Mouse (Mus musculus): ENCODE measurements around the gene Spata45. TPM values are rescaled to one million over a fixed set of nuclear protein-coding genes. Genes with fewer than 3 reads are reported as not detected.
"Not testable (repeated sequence)": the region's sequence is repeated elsewhere in the genome, so short reads cannot be mapped to it uniquely, and the experiment has no call there.

The Spata45 gene
- polyA plus RNA-seq, 1 experiment from 2014 or later = not detected

GRCm38 (mm10) chr1:191014271-191014670, 22.2 kb upstream of the Spata45 start:
- Histone ChIP-seq H3K4me3 (replicated peaks; ENCODE audit: low read depth, low read length) (no peak overlapping the region), H3K9me3 (ENCODE audit: control insufficient read depth, low read length) (no peaks in the 10 kb centered on the region), H3K36me3 (ENCODE audit: control insufficient read depth, insufficient read depth, low read length) (peaks cover 38% of the 10 kb centered on the region), H3K27ac (replicated peaks; ENCODE audit: low read depth, low read length) (no peak overlapping the region), H3K27me3 (ENCODE audit: control insufficient read depth, insufficient read depth, low read length) (no peaks in the 10 kb centered on the region), H3K9ac (replicated peaks; ENCODE audit: low read length) (no peak overlapping the region), H3K4me1 (ENCODE audit: control insufficient read depth, insufficient read depth, low read length) (no peaks in the 10 kb centered on the region), H3K4me2 (ENCODE audit: low read length) (no peak overlapping the region)
- DNase-seq (no peak), ATAC-seq (ENCODE audit: low FRiP score, low TSS enrichment) (no peak)
- WGBS = 96% methylated on average over 3 of the region's 3 CpGs

GRCm38 (mm10) chr1:191019803-191020202, 16.6 kb upstream of the Spata45 start:
- Histone ChIP-seq H3K36me3 (ENCODE audit: control insufficient read depth, insufficient read depth, low read length) (peaks cover 10% of the 10 kb centered on the region; the same call in 1 of the 2 replicates), H3K9ac (replicated peaks; ENCODE audit: low read length) (no peak overlapping the region), H3K4me3 (replicated peaks; ENCODE audit: low read depth, low read length) (no peak overlapping the region), H3K4me1 (ENCODE audit: control insufficient read depth, insufficient read depth, low read length) (peaks cover 6% of the 10 kb centered on the region; the same call in 1 of the 2 replicates), H3K27ac (replicated peaks; ENCODE audit: low read depth, low read length) (no peak overlapping the region), H3K4me2 (ENCODE audit: low read length) (no peak overlapping the region), H3K27me3 (ENCODE audit: control insufficient read depth, insufficient read depth, low read length) (no peaks in the 10 kb centered on the region), H3K9me3 (ENCODE audit: control insufficient read depth, low read length) (no peaks in the 10 kb centered on the region)
- DNase-seq (no peak), ATAC-seq (ENCODE audit: low FRiP score, low TSS enrichment) (no peak)
- 94% methylated on average over 5 of the region's 5 CpGs for WGBS

GRCm38 (mm10) chr1:191020217-191020924, 16.1 kb upstream of the Spata45 start:
- H3K27ac ChIP-seq (replicated peaks; ENCODE audit: low read depth, low read length) = no peak overlapping the region
- no peak overlapping the region for H3K4me2 ChIP-seq (ENCODE audit: low read length)
- no peak overlapping the region for H3K4me3 ChIP-seq (replicated peaks; ENCODE audit: low read depth, low read length)
- peaks cover 7% of the 10 kb centered on the region; the same call in 1 of the 2 replicates for H3K36me3 ChIP-seq (ENCODE audit: control insufficient read depth, insufficient read depth, low read length)
- DNase-seq = no peak
- H3K9ac ChIP-seq (replicated peaks; ENCODE audit: low read length) = no peak overlapping the region
- H3K9me3 ChIP-seq (ENCODE audit: control insufficient read depth, low read length) = no peaks in the 10 kb centered on the region
- no peaks in the 10 kb centered on the region for H3K27me3 ChIP-seq (ENCODE audit: control insufficient read depth, insufficient read depth, low read length)
- ATAC-seq (ENCODE audit: low FRiP score, low TSS enrichment) = no peak
- WGBS = 81% methylated on average over 3 of the region's 3 CpGs
- peaks cover 11% of the 10 kb centered on the region for H3K4me1 ChIP-seq (ENCODE audit: control insufficient read depth, insufficient read depth, low read length)

- peaks cover 11% of the 10 kb centered on the region for H3K4me1 ChIP-seq (ENCODE audit: control insufficient read depth, insufficient read depth, low read length)
- ATAC-seq (ENCODE audit: low FRiP score, low TSS enrichment) (no peak), DNase-seq (no peak)
- H3K36me3 ChIP-seq (ENCODE audit: control insufficient read depth, insufficient read depth, low read length) = peaks cover 7% of the 10 kb centered on the region; the same call in 1 of the 2 replicates
- no peaks in the 10 kb centered on the region for H3K27me3 ChIP-seq (ENCODE audit: control insufficient read depth, insufficient read depth, low read length)
- WGBS = 93% methylated on average over 7 of the region's 7 CpGs
- H3K27ac ChIP-seq (replicated peaks; ENCODE audit: low read depth, low read length) = no peak overlapping the region
- no peaks in the 10 kb centered on the region for H3K9me3 ChIP-seq (ENCODE audit: control insufficient read depth, low read length)
- no peak overlapping the region for H3K4me3 ChIP-seq (replicated peaks; ENCODE audit: low read depth, low read length)
- H3K4me2 ChIP-seq (ENCODE audit: low read length) = no peak overlapping the region
- no peak overlapping the region for H3K9ac ChIP-seq (replicated peaks; ENCODE audit: low read length)
Observed at GRCm38 (mm10) chr1:191021016-191021415, 15.4 kb upstream of the Spata45 start.

- Histone ChIP-seq H3K36me3 (ENCODE audit: control insufficient read depth, insufficient read depth, low read length) (peaks cover 5% of the 10 kb centered on the region; the same call in 1 of the 2 replicates), H3K4me3 (replicated peaks; ENCODE audit: low read depth, low read length) (no peak overlapping the region), H3K4me1 (ENCODE audit: control insufficient read depth, insufficient read depth, low read length) (peaks cover 11% of the 10 kb centered on the region), H3K4me2 (ENCODE audit: low read length) (no peak overlapping the region), H3K9ac (replicated peaks; ENCODE audit: low read length) (no peak overlapping the region), H3K9me3 (ENCODE audit: control insufficient read depth, low read length) (no peaks in the 10 kb centered on the region), H3K27me3 (ENCODE audit: control insufficient read depth, insufficient read depth, low read length) (no peaks in the 10 kb centered on the region), H3K27ac (replicated peaks; ENCODE audit: low read depth, low read length) (no peak overlapping the region)
- ATAC-seq (ENCODE audit: low FRiP score, low TSS enrichment) (no peak), DNase-seq (no peak)
- WGBS = 97% methylated on average over 2 of the region's 2 CpGs
Observed at GRCm38 (mm10) chr1:191023140-191023539, 13.3 kb upstream of the Spata45 start.

GRCm38 (mm10) chr1:191023806-191024205, 12.6 kb upstream of the Spata45 start:
- not testable (repeated sequence) for H3K9ac ChIP-seq (replicated peaks; ENCODE audit: low read length); H3K36me3 ChIP-seq (ENCODE audit: control insufficient read depth, insufficient read depth, low read length); H3K4me2 ChIP-seq (ENCODE audit: low read length); ATAC-seq (ENCODE audit: low FRiP score, low TSS enrichment); H3K4me3 ChIP-seq (replicated peaks; ENCODE audit: low read depth, low read length); H3K9me3 ChIP-seq (ENCODE audit: control insufficient read depth, low read length); H3K27me3 ChIP-seq (ENCODE audit: control insufficient read depth, insufficient read depth, low read length); DNase-seq; H3K27ac ChIP-seq (replicated peaks; ENCODE audit: low read depth, low read length)
- 97% methylated on average over 5 of the region's 6 CpGs for WGBS
- H3K4me1 ChIP-seq (ENCODE audit: control insufficient read depth, insufficient read depth, low read length) = peaks cover 11% of the 10 kb centered on the region

GRCm38 (mm10) chr1:191025016-191026012, 11.1 kb upstream of the Spata45 start:
- peaks cover 5% of the 10 kb centered on the region; the same call in 1 of the 2 replicates for H3K36me3 ChIP-seq (ENCODE audit: control insufficient read depth, insufficient read depth, low read length)
- peak overlapping the region; percentile 97 for H3K4me2 ChIP-seq (ENCODE audit: low read length)
- H3K4me3 ChIP-seq (replicated peaks; ENCODE audit: low read depth, low read length) = peak overlapping the region; percentile 78
- H3K27ac ChIP-seq (replicated peaks; ENCODE audit: low read depth, low read length) = peak overlapping the region; percentile 89
- ATAC-seq (ENCODE audit: low FRiP score, low TSS enrichment) (peak; percentile 56), DNase-seq (no peak)
- peak overlapping the region; percentile 84 for H3K9ac ChIP-seq (replicated peaks; ENCODE audit: low read length)
- H3K27me3 ChIP-seq (ENCODE audit: control insufficient read depth, insufficient read depth, low read length) = no peaks in the 10 kb centered on the region
- H3K4me1 ChIP-seq (ENCODE audit: control insufficient read depth, insufficient read depth, low read length) = peaks cover 11% of the 10 kb centered on the region
- no peaks in the 10 kb centered on the region for H3K9me3 ChIP-seq (ENCODE audit: control insufficient read depth, low read length)
- 1% methylated on average over 67 of the region's 69 CpGs for WGBS

- DNase-seq (peak; percentile 100), ATAC-seq (ENCODE audit: low FRiP score, low TSS enrichment) (peak; percentile 98)
- H3K36me3 ChIP-seq (ENCODE audit: control insufficient read depth, insufficient read depth, low read length) = peaks cover 5% of the 10 kb centered on the region; the same call in 1 of the 2 replicates
- H3K4me1 ChIP-seq (ENCODE audit: control insufficient read depth, insufficient read depth, low read length) = peaks cover 11% of the 10 kb centered on the region
- under 1% methylated on average over 50 of the region's 50 CpGs for WGBS
- peak within 1 kb of the TSS; percentile 78 for H3K4me3 ChIP-seq (replicated peaks; ENCODE audit: low read depth, low read length)
- H3K27ac ChIP-seq (replicated peaks; ENCODE audit: low read depth, low read length) = peak within 1 kb of the TSS; percentile 89
- no peaks in the 10 kb centered on the region for H3K9me3 ChIP-seq (ENCODE audit: control insufficient read depth, low read length)
- no peaks in the 10 kb centered on the region for H3K27me3 ChIP-seq (ENCODE audit: control insufficient read depth, insufficient read depth, low read length)
- peak within 1 kb of the TSS; percentile 97 for H3K4me2 ChIP-seq (ENCODE audit: low read length)
- peak within 1 kb of the TSS; percentile 84 for H3K9ac ChIP-seq (replicated peaks; ENCODE audit: low read length)
Observed at GRCm38 (mm10) chr1:191026021-191026713, 10.3 kb upstream of the Spata45 start, which contains the start of gene Flvcr1. Gene Flvcr1, minus strand, starts transcription at chr1:191026158.
